Mouse (Mus musculus) heart, embryonic 14.5 days (tissue): ENCODE data around the gene Pramef12. TPM values are rescaled to one million over a fixed set of nuclear protein-coding genes. Genes with fewer than 3 reads are reported as not detected.

ENCODE experiments used
- ATAC-seq: fragments of 200-750 bp; cut with Nextera tagmentation; 2 replicates; pipeline ENCODE4 v1.8.0; 2017; ENCODE audit warnings: low read depth, moderate TSS enrichment; ENCODE audit not compliant: insufficient number of reproducible peaks, insufficient read depth, low FRiP score
- H3K27ac ChIP-seq, 2 experiments: fragments of 200-500 bp in 1 of 2; fragments of 300-500 bp in 1 of 2; sonication (generic) in 1 of 2; replicated peaks in 1 of 2; 2 replicates each; pipeline ENCODE4 v1.5.1; 2012 to 2014; ENCODE audit warnings: low read depth in 2 of 2, low read length in 2 of 2, control low read depth in 1 of 2, mild to moderate bottlenecking in 1 of 2, mixed read lengths in 1 of 2; ENCODE audit not compliant: control insufficient read depth in 1 of 2, insufficient read depth in 1 of 2
- H3K27me3 ChIP-seq: fragments of 300-500 bp; sonication (generic); 2 replicates; pipeline ENCODE4 v1.6.1; 2014; ENCODE audit warnings: mild to moderate bottlenecking, low read length, control low read depth; ENCODE audit not compliant: control insufficient read depth, insufficient read depth
- H3K36me3 ChIP-seq: fragments of 300-500 bp; sonication (generic); 2 replicates; pipeline ENCODE4 v1.6.1; 2014; ENCODE audit warnings: mild to moderate bottlenecking, control low read depth, low read length, mixed read lengths; ENCODE audit not compliant: control insufficient read depth, insufficient read depth
- H3K4me1 ChIP-seq, 2 experiments: fragments of 200-500 bp in 1 of 2; fragments of 300-500 bp in 1 of 2; sonication (generic) in 1 of 2; 2 replicates each; pipeline ENCODE4 v1.6.1; 2012 to 2014; ENCODE audit warnings: low read length in 2 of 2, control low read depth in 1 of 2, mixed read lengths in 1 of 2; ENCODE audit not compliant: control insufficient read depth in 2 of 2, insufficient read depth in 2 of 2
- H3K4me2 ChIP-seq: fragments of 300-500 bp; sonication (generic); 2 replicates; pipeline ENCODE4 v1.6.1; 2014; ENCODE audit warnings: mild to moderate bottlenecking, low read length
- H3K4me3 ChIP-seq, 2 experiments: fragments of 200-500 bp in 1 of 2; fragments of 300-500 bp in 1 of 2; sonication (generic) in 1 of 2; 2 replicates each; pipeline ENCODE4 v1.5.1; 2012 to 2014; ENCODE audit warnings: low read length in 2 of 2, mild to moderate bottlenecking in 2 of 2, control low read depth in 1 of 2, low read depth in 1 of 2, moderate library complexity in 1 of 2; ENCODE audit not compliant: control insufficient read depth in 1 of 2, insufficient read depth in 1 of 2
- H3K9ac ChIP-seq: fragments of 300-500 bp; sonication (generic); 2 replicates; pipeline ENCODE4 v1.6.1; 2014; ENCODE audit warnings: mild to moderate bottlenecking, low read length
- H3K9me3 ChIP-seq: fragments of 300-500 bp; sonication (generic); 2 replicates; pipeline ENCODE4 v1.6.1; 2016; ENCODE audit warnings: low read length, control low read depth; ENCODE audit not compliant: control insufficient read depth
- WGBS: fragments of 180-500 bp; shearing (Covaris S2); extraction: QIAGEN DNeasy Blood & Tissue Kit; methylation state at CpG from one replicate; pipeline ENCODE4 v1.1.7; 2014; 5-methylcytosine and 5-hydroxymethylcytosine counted together
- polyA plus RNA-seq: library from polyadenylated mRNA; unstranded; fragments of >200 nt; fragmentation: Nextera tagmentation; extraction: Ambion mirVana; gene quantifications from 2 replicates; pipeline ENCODE4 v1.2.1, GENCODE M21; 2014

Gene Pramef12
- not detected in 2 replicates for polyA plus RNA-seq

DNA sequence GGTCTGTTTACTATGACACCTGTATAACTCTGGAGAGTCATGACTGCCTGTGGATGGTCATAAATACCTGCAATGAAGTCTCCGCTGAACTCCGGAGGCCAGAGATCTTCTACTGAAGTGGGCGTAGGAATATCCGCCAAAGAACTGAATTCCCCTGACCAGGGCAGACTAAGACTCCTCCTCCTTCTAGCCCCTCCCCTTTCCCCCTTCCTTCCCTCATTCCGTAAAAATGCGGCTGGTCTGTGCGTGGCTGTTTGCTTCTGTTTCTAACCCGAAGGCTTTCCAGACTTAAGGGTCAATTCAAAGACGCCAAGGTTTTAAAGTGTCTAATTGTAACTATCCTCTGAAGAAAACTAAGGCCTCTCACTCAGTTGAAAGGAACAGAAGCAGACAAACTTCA is at the start of gene Pramef12:
Gene Pramef12 (minus strand): TSS at position 175 of the 400 bp plus-strand sequence.
- H3K4me1 ChIP-seq = no peaks in the 10 kb centered on the region; a peak in 1 of 4 replicates
- ATAC-seq = no peak
- no peak within 1 kb of the TSS for H3K4me2 ChIP-seq
- no peak within 1 kb of the TSS for H3K27ac ChIP-seq
- H3K36me3 ChIP-seq = no peaks in the 10 kb centered on the region
- H3K9ac ChIP-seq = no peak within 1 kb of the TSS
- WGBS = 61% methylated on average over 9 of the region's 9 CpGs
- no peaks in the 10 kb centered on the region for H3K27me3 ChIP-seq
- no peak within 1 kb of the TSS for H3K4me3 ChIP-seq
- H3K9me3 ChIP-seq = no peaks in the 10 kb centered on the region

DNA sequence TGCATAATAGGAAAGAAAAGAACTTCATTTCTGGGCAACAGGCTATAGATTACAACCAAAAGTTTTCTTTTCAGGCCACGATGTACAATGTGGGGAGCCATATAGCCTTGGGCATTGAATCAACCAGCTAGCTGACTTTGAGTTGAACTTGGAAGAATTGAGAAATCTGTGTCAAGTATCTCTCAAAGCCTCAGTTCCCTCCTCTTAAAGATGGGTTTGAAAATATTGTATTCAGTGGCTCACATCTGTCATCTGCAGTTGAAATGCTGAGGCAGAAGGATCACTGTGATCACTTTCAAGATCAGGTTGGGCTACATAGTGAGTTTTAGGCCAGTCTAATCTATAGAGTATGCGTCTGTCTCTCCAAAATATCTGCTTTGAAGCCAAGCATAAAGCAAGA is 45.0 kb upstream of the Pramef12 start, which contains the start of gene Gm9944:
Gene Gm9944 (minus strand): TSS at position 101 of the 400 bp plus-strand sequence.
- no peak for ATAC-seq
- WGBS = 69% methylated on average over 2 of the region's 2 CpGs

DNA sequence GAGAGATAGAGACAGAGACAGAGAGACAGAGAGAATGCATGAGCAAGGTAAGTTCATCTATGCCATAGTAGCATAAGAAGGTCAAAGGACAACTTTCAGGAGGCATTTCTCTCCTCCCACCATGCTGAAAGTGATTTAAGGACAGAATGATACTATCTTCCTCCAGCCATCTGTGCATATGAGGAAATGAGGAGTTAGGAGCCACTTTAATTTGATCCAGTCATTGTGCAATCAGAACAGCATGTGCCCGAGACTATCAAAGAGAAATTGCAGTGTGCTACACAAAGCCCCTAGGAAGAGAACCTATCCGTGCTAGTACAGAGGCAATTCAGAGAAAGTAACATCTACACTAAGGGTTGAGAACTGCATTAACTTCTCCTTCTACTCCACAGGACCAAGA is 40.3 kb upstream of the Pramef12 start:
- H3K4me3 ChIP-seq = no peak overlapping the region
- H3K9ac ChIP-seq = no peak overlapping the region
- no peak overlapping the region for H3K27ac ChIP-seq
- no peaks in the 10 kb centered on the region for H3K36me3 ChIP-seq
- H3K4me2 ChIP-seq = no peak overlapping the region
- 75% methylated on average over 2 of the region's 2 CpGs for WGBS
- no peaks in the 10 kb centered on the region for H3K4me1 ChIP-seq
- H3K27me3 ChIP-seq = no peaks in the 10 kb centered on the region
- H3K9me3 ChIP-seq = no peaks in the 10 kb centered on the region
- no peak for ATAC-seq

More for the DNA sequence above, 45.0 kb upstream of the Pramef12 start, which contains the start of gene Gm9944:
- no peak within 1 kb of the TSS for H3K9ac ChIP-seq
- H3K4me3 ChIP-seq = no peak within 1 kb of the TSS
- no peak within 1 kb of the TSS for H3K27ac ChIP-seq
- no peaks in the 10 kb centered on the region for H3K4me1 ChIP-seq
- H3K27me3 ChIP-seq = no peaks in the 10 kb centered on the region
- H3K9me3 ChIP-seq = no peaks in the 10 kb centered on the region
- H3K36me3 ChIP-seq = no peaks in the 10 kb centered on the region
- H3K4me2 ChIP-seq = no peak within 1 kb of the TSS

DNA sequence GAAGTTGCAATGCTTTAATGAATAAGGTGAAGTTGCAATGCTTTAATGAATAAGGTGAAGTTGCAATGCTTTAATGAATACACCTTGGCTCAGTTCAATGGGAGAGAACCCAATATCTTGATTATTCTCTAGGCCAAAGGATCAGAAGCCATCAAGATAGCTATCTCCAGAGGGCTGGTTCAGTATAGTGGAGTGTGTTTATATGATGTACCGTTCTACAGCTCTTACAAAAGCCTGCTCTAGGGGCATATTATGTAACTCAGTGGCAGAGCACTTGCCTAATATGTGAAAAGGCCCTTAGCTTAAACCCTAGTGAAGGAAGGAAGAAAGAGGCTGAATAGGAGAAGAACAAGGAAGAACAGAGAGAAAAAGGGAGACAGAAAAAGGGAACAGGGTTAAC is 33.3 kb upstream of the Pramef12 start:
- 63% methylated on average over 1 of the region's 1 CpGs for WGBS
- Histone ChIP-seq H3K9me3 (no peaks in the 10 kb centered on the region), H3K4me2 (no peak overlapping the region), H3K27ac (no peak overlapping the region), H3K4me3 (no peak overlapping the region), H3K27me3 (no peaks in the 10 kb centered on the region), H3K4me1 (no peaks in the 10 kb centered on the region), H3K36me3 (no peaks in the 10 kb centered on the region), H3K9ac (no peak overlapping the region)
- no peak for ATAC-seq

DNA sequence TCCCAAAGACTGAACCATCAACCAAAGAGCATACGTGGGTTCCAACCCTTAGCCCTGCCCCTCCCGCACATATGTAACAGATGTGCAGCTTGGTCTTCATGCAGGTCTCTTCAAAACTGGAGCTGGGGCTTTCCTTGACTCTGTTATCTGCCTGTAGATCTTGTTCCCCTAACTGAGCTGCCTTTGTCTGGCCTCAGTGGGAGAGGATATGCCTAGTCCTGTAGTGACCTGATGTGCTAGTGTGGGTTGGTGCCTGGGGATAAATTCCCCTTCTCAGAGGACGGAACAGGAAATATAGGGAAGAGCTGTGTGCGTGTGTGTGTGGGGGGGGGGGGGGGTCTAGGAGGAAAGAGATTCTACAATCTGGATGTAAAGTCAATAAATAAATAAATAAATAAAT is 32.8 kb upstream of the Pramef12 start:
- 85% methylated on average over 4 of the region's 4 CpGs for WGBS
- H3K4me2 ChIP-seq = no peak overlapping the region
- no peaks in the 10 kb centered on the region for H3K4me1 ChIP-seq
- H3K4me3 ChIP-seq = no peak overlapping the region
- no peak overlapping the region for H3K9ac ChIP-seq
- no peaks in the 10 kb centered on the region for H3K36me3 ChIP-seq
- H3K27me3 ChIP-seq = no peaks in the 10 kb centered on the region
- ATAC-seq = no peak
- no peak overlapping the region for H3K27ac ChIP-seq
- no peaks in the 10 kb centered on the region for H3K9me3 ChIP-seq

DNA sequence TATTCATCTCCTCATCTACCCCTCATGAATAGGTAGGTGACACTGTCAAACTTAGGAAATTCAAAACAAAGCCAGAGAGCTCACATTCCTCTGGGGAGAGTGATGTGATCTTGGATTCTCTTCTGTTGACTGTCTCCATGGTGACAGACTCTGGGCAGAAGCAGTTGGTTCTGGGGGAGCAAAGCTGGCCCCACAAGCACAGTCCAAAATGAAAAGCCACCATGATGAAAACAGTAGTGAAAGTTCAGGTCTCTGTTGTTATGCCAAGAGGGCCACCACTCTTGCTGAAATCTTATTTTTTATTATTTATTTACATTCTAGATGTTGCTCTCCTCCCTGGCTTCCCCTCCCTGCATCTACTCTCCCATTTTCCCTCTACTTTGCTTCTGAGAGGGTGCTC is 30.4 kb upstream of the Pramef12 start, which contains the start of gene 1700012P22Rik:
Gene 1700012P22Rik (minus strand): TSS at position 101 of the 400 bp plus-strand sequence.
- no peak within 1 kb of the TSS for H3K4me2 ChIP-seq
- H3K9me3 ChIP-seq = no peaks in the 10 kb centered on the region
- H3K9ac ChIP-seq = no peak within 1 kb of the TSS
- no peaks in the 10 kb centered on the region for H3K4me1 ChIP-seq
- H3K27me3 ChIP-seq = no peaks in the 10 kb centered on the region
- H3K27ac ChIP-seq = no peak within 1 kb of the TSS
- no peak for ATAC-seq
- no peaks in the 10 kb centered on the region for H3K36me3 ChIP-seq
- no peak within 1 kb of the TSS for H3K4me3 ChIP-seq

DNA sequence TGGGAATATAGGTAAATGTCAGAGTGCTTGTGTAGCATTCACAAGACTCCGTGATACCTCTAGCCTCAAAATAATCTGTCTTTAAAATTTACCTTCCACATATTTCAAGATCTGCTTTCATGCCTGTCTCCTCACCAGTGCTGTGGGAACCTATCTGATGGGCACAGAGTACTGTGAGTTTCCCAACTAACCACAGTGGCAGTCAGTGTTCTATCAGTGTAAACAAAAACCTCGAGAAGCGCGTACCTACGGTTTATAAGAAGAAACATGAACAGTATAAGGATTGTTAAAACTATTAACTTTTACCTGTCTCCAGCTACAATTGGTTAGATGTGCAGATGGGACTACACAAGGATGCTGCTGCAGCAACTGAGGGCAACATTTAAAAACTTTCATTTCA is 25.0 kb upstream of the Pramef12 start:
- no peak overlapping the region for H3K4me3 ChIP-seq
- no peak overlapping the region for H3K9ac ChIP-seq
- 86% methylated on average over 5 of the region's 5 CpGs for WGBS
- no peaks in the 10 kb centered on the region for H3K36me3 ChIP-seq
- no peak overlapping the region for H3K4me2 ChIP-seq
- no peaks in the 10 kb centered on the region for H3K27me3 ChIP-seq
- no peaks in the 10 kb centered on the region for H3K4me1 ChIP-seq
- no peak overlapping the region for H3K27ac ChIP-seq
- H3K9me3 ChIP-seq = no peaks in the 10 kb centered on the region
- ATAC-seq = no peak

DNA sequence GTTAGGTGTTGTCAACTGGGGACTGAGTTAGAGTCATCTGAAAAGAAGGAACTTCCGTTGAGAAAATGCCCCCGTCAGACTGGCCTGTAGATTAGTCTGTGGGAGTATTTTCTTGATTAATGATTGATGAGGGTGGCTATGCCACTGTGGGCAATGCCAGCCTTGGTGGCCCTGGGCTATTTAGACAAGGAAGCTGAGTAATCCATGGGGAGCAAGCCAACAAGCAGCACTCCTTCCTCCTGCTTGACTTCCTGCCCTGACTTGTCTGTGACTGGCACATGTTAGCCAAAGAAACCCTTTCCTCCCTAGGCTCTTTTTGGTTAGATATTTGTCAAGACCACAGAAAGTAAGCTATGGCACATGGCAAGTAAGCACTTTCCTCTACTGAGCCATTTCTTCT is 22.5 kb upstream of the Pramef12 start:
- 91% methylated on average over 2 of the region's 2 CpGs for WGBS
- Histone ChIP-seq H3K4me3 (no peak overlapping the region), H3K36me3 (no peaks in the 10 kb centered on the region), H3K9me3 (no peaks in the 10 kb centered on the region), H3K27me3 (no peaks in the 10 kb centered on the region), H3K4me1 (no peaks in the 10 kb centered on the region), H3K27ac (no peak overlapping the region), H3K9ac (no peak overlapping the region), H3K4me2 (no peak overlapping the region)
- ATAC-seq = no peak
